Mouse (Mus musculus) liver, embryonic 12.5 days (tissue): Measurements from ENCODE around the gene Cdkn1b. TPM values are rescaled to one million over a fixed set of nuclear protein-coding genes. Genes with fewer than 3 reads are reported as not detected.

Experiments used
- ATAC-seq: fragments of 200-750 bp; cut with Nextera tagmentation; 2 replicates; pipeline ENCODE4 v1.8.0; 2017; ENCODE audit warnings: moderate number of reproducible peaks, mild to moderate bottlenecking, moderate library complexity
- H3K27ac ChIP-seq: fragments of 300-500 bp; sonication (generic); 2 replicates; pipeline ENCODE4 v1.5.1; 2016; ENCODE audit warnings: mild to moderate bottlenecking
- H3K27me3 ChIP-seq: fragments of 300-500 bp; sonication (generic); replicated peaks from 2 replicates; pipeline ENCODE4 v1.6.1; 2016; ENCODE audit warnings: mild to moderate bottlenecking, moderate library complexity
- H3K36me3 ChIP-seq: fragments of 300-500 bp; sonication (generic); 2 replicates; pipeline ENCODE4 v1.6.1; 2016; ENCODE audit warnings: mild to moderate bottlenecking, moderate library complexity
- H3K4me1 ChIP-seq: fragments of 300-500 bp; sonication (generic); 2 replicates; pipeline ENCODE4 v1.6.1; 2016
- H3K4me2 ChIP-seq: fragments of 300-500 bp; sonication (generic); 2 replicates; pipeline ENCODE4 v1.6.1; 2016; ENCODE audit warnings: mild to moderate bottlenecking, moderate library complexity
- H3K4me3 ChIP-seq: fragments of 300-500 bp; sonication (generic); 2 replicates; pipeline ENCODE4 v1.5.1; 2016; ENCODE audit warnings: mild to moderate bottlenecking, moderate library complexity
- H3K9ac ChIP-seq: fragments of 300-500 bp; sonication (generic); 2 replicates; pipeline ENCODE4 v1.6.1; 2016; ENCODE audit warnings: mild to moderate bottlenecking, moderate library complexity
- H3K9me3 ChIP-seq: fragments of 300-500 bp; sonication (generic); replicated peaks from 2 replicates; pipeline ENCODE4 v1.6.1; 2016; ENCODE audit warnings: mild to moderate bottlenecking, moderate library complexity
- WGBS: fragments of 180-500 bp; shearing (Covaris S2); methylation state at CpG from one replicate; pipeline ENCODE4 v1.1.7; 2016; ENCODE audit not compliant: insufficient replicate concordance; 5-methylcytosine and 5-hydroxymethylcytosine counted together
- polyA plus RNA-seq: library from polyadenylated mRNA; unstranded; fragments of >200 nt; fragmentation: Nextera tagmentation; extraction: Ambion mirVana; gene quantifications from 2 replicates; pipeline ENCODE4 v1.2.1, GENCODE M21; 2016

The Cdkn1b gene
- polyA plus RNA-seq, 1 experiment from 2014 or later = 9.5 TPM

- Histone ChIP-seq H3K4me1 (peaks cover 10% of the 10 kb centered on the region), H3K4me3 (no peak overlapping the region), H3K9me3 (no peaks in the 10 kb centered on the region), H3K4me2 (no peak overlapping the region), H3K27ac (no peak overlapping the region), H3K36me3 (0 out of 2 replicates have a peak, but pooled peaks cover 1% of the 10 kb centered on the region), H3K9ac (no peak overlapping the region), H3K27me3 (peaks cover 21% of the 10 kb centered on the region)
- 55% methylated on average over 5 of the region's 5 CpGs for WGBS
- ATAC-seq = no peak
These were observed 33.2 kb upstream of the Cdkn1b start for GRCm38 (mm10) chr6:134887008-134887407.

- Histone ChIP-seq H3K27ac (no peak overlapping the region), H3K4me2 (peak overlapping the region; percentile 24), H3K27me3 (peaks cover 21% of the 10 kb centered on the region), H3K4me1 (peaks cover 10% of the 10 kb centered on the region), H3K4me3 (no peak overlapping the region), H3K36me3 (no peaks in the 10 kb centered on the region), H3K9ac (no peak overlapping the region), H3K9me3 (no peaks in the 10 kb centered on the region)
- no peak for ATAC-seq
- whole genome bisulfite sequencing = 15% methylated on average over 10 of the region's 10 CpGs
These were observed 32.3 kb upstream of the Cdkn1b start for GRCm38 (mm10) chr6:134887711-134888449.

- H3K4me1 ChIP-seq = peaks cover 10% of the 10 kb centered on the region
These were observed 31.6 kb upstream of the Cdkn1b start for GRCm38 (mm10) chr6:134888563-134889017.

GRCm38 (mm10) chr6:134889763-134890162 is 30.4 kb upstream of the Cdkn1b start:
- H3K36me3 ChIP-seq = no peaks in the 10 kb centered on the region
- no peak overlapping the region for H3K27ac ChIP-seq
- no peak overlapping the region for H3K4me3 ChIP-seq
- no peak overlapping the region for H3K9ac ChIP-seq
- H3K4me2 ChIP-seq = no peak overlapping the region
- peaks cover 10% of the 10 kb centered on the region for H3K4me1 ChIP-seq
- 58% methylated on average over 1 of the region's 1 CpGs for WGBS
- no peak for ATAC-seq
- H3K27me3 ChIP-seq = peaks cover 21% of the 10 kb centered on the region
- no peaks in the 10 kb centered on the region for H3K9me3 ChIP-seq

More at GRCm38 (mm10) chr6:134888563-134889017, 31.6 kb upstream of the Cdkn1b start:
- Histone ChIP-seq H3K27ac (no peak overlapping the region), H3K4me2 (no peak overlapping the region), H3K9ac (no peak overlapping the region), H3K27me3 (peaks cover 21% of the 10 kb centered on the region), H3K9me3 (no peaks in the 10 kb centered on the region), H3K36me3 (no peaks in the 10 kb centered on the region), H3K4me3 (no peak overlapping the region)
- WGBS = 19% methylated on average over 4 of the region's 4 CpGs
- no peak for ATAC-seq

GRCm38 (mm10) chr6:134890436-134890835 is 29.8 kb upstream of the Cdkn1b start:
- Histone ChIP-seq H3K4me1 (peaks cover 10% of the 10 kb centered on the region), H3K36me3 (no peaks in the 10 kb centered on the region), H3K4me2 (no peak overlapping the region), H3K9me3 (no peaks in the 10 kb centered on the region), H3K4me3 (no peak overlapping the region), H3K27ac (no peak overlapping the region), H3K27me3 (peaks cover 21% of the 10 kb centered on the region), H3K9ac (no peak overlapping the region)
- 54% methylated on average over 7 of the region's 7 CpGs for WGBS
- ATAC-seq = no peak

- H3K9ac ChIP-seq = peak overlapping the region; percentile 91
- H3K27me3 ChIP-seq = no peaks in the 10 kb centered on the region
- no peaks in the 10 kb centered on the region for H3K36me3 ChIP-seq
- peak overlapping the region; percentile 100 for H3K27ac ChIP-seq
- WGBS = 42% methylated on average over 15 of the region's 15 CpGs
- H3K4me1 ChIP-seq = peaks cover 25% of the 10 kb centered on the region
- H3K9me3 ChIP-seq = no peaks in the 10 kb centered on the region
- peak overlapping the region; percentile 80 for H3K4me3 ChIP-seq
- no peak for ATAC-seq
- peak overlapping the region; percentile 91 for H3K4me2 ChIP-seq
These were observed 23.4 kb upstream of the Cdkn1b start for GRCm38 (mm10) chr6:134896570-134897436.

GRCm38 (mm10) chr6:134897443-134898094 is 22.6 kb upstream of the Cdkn1b start:
- WGBS = under 1% methylated on average over 38 of the region's 38 CpGs

GRCm38 (mm10) chr6:134898095-134898965 is 21.9 kb upstream of the Cdkn1b start, which contains the start of gene Gpr19:
Gene Gpr19, minus strand, starts transcription at chr6:134898578.
- Histone ChIP-seq H3K9me3 (no peaks in the 10 kb centered on the region), H3K4me2 (peak within 1 kb of the TSS; percentile 91), H3K27me3 (no peaks in the 10 kb centered on the region), H3K36me3 (no peaks in the 10 kb centered on the region), H3K4me1 (peaks cover 35% of the 10 kb centered on the region), H3K9ac (peak within 1 kb of the TSS; percentile 91), H3K4me3 (peak within 1 kb of the TSS; percentile 80), H3K27ac (peak within 1 kb of the TSS; percentile 100)
- WGBS = under 1% methylated on average over 51 of the region's 51 CpGs
- peak; percentile 91 for ATAC-seq

More at GRCm38 (mm10) chr6:134897443-134898094, 22.6 kb upstream of the Cdkn1b start:
- Histone ChIP-seq H3K4me2 (peak overlapping the region; percentile 91), H3K4me1 (peaks cover 28% of the 10 kb centered on the region), H3K36me3 (no peaks in the 10 kb centered on the region), H3K27ac (peak overlapping the region; percentile 100), H3K27me3 (no peaks in the 10 kb centered on the region), H3K9me3 (no peaks in the 10 kb centered on the region), H3K4me3 (peak overlapping the region; percentile 80), H3K9ac (peak overlapping the region; percentile 91)
- peak; percentile 91 for ATAC-seq

- Histone ChIP-seq H3K9ac (no peak overlapping the region), H3K27me3 (no peaks in the 10 kb centered on the region), H3K9me3 (no peaks in the 10 kb centered on the region), H3K4me1 (peaks cover 35% of the 10 kb centered on the region), H3K4me3 (no peak overlapping the region), H3K4me2 (no peak overlapping the region), H3K36me3 (no peaks in the 10 kb centered on the region), H3K27ac (peak overlapping the region; percentile 75; the same call in 1 of the 2 replicates)
- 65% methylated on average over 4 of the region's 4 CpGs for WGBS
- no peak for ATAC-seq
These were observed 16.8 kb upstream of the Cdkn1b start for GRCm38 (mm10) chr6:134903368-134903767.

GRCm38 (mm10) chr6:134903891-134904884 is 16.0 kb upstream of the Cdkn1b start:
- Histone ChIP-seq H3K4me1 (peaks cover 32% of the 10 kb centered on the region), H3K4me3 (no peak overlapping the region), H3K9me3 (no peaks in the 10 kb centered on the region), H3K27ac (peak overlapping the region; percentile 75), H3K9ac (no peak overlapping the region), H3K27me3 (no peaks in the 10 kb centered on the region), H3K36me3 (no peaks in the 10 kb centered on the region), H3K4me2 (no peak overlapping the region)
- ATAC-seq = peak; percentile 82
- 71% methylated on average over 10 of the region's 10 CpGs for WGBS
